Mouse (Mus musculus) urinary bladder, adult 18-20 months (tissue): ENCODE data around the gene Cbfb.

ENCODE experiments used
- DNase-seq, 2 experiments: peaks; one replicate each; pipeline ENCODE4 v3.0.0; 2022; ENCODE audit warnings: low spot score in 2 of 2, mixed read lengths in 2 of 2

The Cbfb gene

GRCm38 (mm10) chr8:105251954-105252353 lies 81.5 kb downstream of the Cbfb start:
- DNase-seq, result no peak

GRCm38 (mm10) chr8:105252680-105253537 lies 82.4 kb downstream of the Cbfb start:
- DNase-seq, result no peak

DNA sequence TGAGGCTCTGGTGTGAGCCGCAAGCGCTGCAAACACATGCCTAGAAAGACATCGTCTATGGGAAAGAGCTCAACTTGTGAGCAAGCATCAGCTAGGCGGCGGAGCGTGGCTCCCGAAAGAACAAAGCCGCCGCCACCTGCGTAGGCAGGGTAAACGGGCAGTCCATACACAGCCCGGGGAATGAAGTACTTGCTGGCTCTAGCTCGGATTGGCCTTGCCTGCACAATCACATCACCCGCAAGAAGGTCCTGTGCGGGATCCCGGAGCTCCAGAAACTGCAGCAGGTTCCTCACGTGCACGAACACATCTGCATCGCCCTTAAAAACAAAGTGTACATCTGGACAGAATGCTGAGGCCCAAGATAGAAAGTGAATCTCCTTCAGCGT lies 83.3 kb downstream of the Cbfb start:
- DNase-seq, result no peak

DNA sequence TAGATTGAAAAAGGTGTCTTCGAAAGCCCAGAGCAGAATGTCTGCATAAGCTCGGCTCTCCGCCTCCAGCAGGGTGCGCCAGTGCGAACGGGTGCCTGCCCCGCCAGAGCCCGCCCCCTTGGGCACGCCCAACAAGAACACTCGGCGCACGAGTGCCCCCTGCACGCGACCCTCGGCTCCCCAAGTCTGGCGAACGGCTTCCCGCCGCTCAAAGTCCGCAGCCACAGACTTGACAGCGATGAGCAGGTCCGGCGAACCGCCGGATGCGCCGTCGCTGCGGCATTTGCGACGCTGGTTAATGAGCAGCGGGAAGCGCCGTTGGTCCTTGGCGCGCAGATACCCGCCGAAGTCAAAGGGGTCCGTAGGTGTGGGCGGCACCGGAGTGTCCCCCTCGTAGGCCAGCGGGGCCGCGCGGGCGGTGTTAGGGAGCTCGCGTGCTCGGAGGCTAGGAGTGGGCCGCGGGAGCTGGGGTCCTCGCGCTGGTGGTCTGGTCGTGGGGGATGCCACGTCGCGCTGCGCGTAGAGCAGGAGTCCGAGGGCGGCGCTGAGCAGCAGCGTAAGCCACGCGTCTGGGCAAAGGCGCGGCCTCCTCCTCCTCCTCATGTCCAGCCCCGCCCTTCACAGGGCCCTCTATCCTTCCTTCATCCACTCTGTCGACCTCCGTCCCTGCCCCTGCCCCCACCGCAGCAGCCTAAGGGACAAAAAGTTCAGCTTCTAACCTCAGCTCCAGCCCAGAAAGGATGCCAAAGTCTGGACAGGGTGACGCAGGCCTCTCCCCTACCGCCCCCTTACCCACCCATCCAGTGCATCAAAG lies 83.9 kb downstream of the Cbfb start:
- peak; percentile 83 to 87 for DNase-seq

GRCm38 (mm10) chr8:105254966-105255350 lies 84.5 kb downstream of the Cbfb start, which contains the start of gene B3gnt9:
B3gnt9 (minus strand) TSS chr8:105255153.
- peak; percentile 46 to 78 for DNase-seq

DNA sequence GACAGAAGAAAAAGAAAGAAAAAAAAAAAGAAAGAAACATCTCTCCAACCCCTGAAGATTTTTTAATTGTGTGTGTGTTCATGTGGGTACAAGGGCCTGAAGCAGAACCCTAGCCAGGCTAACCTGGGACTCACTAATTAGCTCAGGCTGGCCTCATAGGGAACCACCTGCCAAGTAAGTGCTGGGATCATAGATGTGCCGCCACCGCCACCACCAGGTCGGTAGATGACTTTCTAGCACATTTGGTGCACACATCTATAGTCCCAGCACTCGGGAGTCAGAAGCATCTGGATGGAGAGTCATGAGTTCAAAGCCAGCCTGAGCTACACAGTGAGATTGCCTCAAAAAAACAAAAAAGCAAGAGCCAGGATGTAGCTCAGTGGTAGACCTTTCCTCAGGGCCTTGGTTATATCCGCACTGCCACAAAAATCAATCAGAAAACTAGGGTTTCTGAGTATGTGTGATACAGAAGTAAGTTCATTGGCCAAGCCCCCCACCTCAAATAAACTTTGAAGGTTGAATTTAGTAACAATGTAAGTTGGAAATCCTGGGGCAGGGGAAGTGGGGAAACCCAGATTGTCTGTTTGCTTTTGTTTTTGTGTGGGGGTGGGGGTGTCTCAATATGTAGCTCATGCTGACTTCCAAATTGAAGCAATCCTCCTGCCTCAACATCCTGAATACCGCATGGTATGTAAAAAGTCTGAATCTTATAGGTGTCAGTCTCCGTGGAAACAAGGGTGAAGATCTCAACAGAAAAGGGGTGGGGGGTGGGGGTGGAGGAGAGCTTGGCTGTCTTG lies 87.0 kb downstream of the Cbfb start:
- no peak for DNase-seq

DNA sequence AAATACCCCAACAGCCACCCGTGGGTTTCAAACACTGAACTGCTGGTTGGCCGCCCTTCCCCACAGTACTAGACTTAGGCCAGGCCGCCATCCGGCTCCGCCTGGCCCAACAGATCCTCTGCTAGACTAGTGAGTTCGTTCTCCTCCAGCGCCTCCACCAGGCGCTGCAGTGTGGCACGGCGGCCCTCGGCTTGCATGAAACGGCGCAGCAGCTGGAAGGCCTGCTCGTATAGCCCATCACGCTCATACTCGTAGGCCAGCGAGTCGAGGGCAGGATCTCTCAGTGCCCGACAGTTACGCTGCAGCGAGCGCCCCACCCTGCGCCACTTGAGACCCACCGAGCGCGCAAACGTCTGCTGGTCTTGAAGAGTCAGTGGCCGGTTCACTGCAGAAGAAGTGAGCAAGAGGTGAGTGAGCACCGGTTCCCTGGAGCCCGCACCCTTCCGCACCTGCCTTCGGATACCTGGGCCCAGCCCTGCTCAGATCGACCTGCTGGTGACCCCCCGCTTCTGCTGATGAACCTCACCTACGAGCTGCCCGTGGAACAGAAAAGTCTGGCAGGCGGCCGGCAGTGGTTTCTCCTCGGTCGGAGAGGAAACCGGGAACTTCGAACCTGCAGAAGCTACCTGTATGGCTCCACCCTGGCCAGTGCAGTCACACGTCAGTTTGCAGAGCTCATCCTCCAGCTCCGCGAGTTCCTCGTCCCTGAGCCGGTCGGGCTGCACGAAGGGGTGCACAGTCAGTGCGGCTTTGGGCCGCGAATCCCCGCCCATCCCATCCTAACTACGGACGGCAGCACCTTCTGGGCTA lies 88.6 kb downstream of the Cbfb start:
- DNase-seq, result no peak

DNA sequence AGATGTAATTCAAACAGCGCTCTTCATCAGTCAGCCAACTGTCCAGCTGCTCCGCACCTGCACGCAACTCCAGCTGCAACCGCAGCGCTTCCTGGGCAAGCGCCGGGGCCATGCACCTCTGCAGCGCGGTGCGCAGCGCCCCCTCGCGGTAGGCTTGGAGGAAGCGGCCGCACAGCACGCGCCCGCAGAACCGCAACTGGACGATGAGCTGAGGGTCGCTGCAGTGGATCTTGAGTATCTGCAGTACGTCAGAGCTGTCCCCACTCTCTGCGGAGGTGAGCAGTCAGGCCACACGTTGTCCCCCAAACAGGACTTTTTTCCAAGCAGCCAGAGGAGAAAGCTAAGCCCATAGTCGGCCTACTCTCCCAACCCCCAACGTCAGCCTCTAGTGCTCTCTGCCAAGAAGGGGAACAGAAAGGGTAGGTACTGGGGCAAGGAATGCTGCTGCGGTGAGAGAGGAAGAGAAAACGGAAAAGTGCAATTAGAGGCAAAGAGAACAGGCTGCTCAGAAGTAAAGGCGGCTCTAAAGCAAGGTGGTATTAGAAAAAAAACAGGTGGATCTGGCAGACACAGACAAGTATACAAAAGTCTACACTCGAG lies 89.3 kb downstream of the Cbfb start:
- DNase-seq, result peak; percentile 37 to 61

- DNase-seq, result no peak
These were observed 90.1 kb downstream of the Cbfb start for GRCm38 (mm10) chr8:105260371-105261099.

DNA sequence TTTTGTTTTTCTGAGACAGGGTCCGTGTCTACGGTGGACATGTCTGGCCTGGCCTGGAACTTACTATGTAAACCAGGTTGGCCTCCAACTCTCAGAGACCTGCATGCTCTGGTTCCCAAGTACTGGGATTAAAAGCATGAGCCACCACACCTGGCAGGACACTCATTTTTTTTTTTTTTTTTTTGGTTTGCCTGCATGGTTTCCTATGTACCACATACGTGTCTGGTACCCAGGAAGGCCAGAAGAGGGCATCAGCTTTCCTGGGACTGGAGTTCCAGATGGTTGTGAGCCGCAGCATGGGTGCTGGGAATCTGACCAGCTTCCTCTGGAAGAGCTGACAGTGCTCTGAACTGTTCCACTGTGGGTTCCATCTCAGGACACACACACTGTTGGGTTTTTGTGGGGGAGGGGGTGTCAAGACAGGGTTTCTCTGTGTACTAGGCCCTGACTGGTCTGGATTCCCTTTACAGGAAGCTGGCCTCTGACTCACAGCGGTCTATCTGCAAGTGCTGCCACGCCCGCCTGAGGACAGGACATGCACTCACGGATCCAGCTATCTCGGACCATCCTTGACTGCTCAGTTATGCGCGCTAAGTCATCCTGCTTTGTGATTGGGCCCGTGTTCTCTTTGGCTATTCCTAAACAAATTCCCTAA lies 91.0 kb downstream of the Cbfb start:
- DNase-seq, result no peak

- no peak for DNase-seq
These were observed 92.9 kb downstream of the Cbfb start for GRCm38 (mm10) chr8:105263244-105263912.

GRCm38 (mm10) chr8:105264024-105264982 lies 93.8 kb downstream of the Cbfb start, which contains the start of the genes Tradd and Fbxl8:
Tradd (minus strand) TSS chr8:105264609.
Fbxl8 (plus strand) TSS chr8:105264648.
- DNase-seq, result peak; percentile 62 to 74

DNA sequence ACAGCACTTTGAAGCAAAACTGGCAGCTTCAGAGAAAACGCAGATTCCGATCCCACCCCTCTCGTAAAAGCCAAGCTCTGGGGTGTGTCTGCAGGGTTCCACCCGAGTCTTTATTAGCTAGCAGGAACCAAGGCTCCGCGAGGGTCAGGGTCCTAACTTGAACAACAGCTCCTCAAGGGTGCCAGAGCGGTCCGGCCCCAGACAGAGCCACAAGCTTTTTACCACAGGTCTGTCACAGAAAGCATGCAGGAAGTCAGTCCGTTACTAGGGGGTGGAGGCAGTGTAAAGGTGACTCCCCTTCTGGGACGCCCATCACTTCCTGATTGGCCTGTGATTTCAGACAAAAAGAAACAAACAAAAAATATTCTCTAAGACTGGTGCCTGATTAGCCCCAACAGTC lies 94.7 kb downstream of the Cbfb start:
- peak in 1 of 2 experiments; percentile 33 for DNase-seq

DNA sequence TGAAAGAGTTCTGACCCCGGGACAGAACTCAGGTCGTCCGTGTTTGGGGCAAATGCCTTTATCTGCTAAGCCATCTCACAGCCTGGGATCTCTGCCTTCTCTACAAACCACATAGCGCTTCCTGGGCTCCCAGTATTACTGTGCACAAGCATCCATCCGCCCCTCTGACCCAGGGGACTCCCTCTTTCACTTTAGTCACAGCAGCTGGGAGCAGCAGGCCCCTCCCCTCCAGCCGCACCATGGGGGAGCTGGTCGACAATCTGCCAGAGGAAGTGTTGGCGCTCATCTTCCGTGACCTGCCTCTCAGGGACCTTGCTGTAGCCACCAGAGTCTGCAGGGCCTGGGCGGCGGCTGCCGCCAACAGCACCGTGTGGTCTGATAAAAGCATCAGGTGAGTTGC lies 96.3 kb downstream of the Cbfb start:
- no peak for DNase-seq
